Mouse (Mus musculus): ENCODE results near the gene C1rb.
"Not testable (repeated sequence)": the region's sequence is repeated elsewhere in the genome, so short reads cannot be mapped to it uniquely, and the experiment has no call there.

The C1rb gene

DNA sequence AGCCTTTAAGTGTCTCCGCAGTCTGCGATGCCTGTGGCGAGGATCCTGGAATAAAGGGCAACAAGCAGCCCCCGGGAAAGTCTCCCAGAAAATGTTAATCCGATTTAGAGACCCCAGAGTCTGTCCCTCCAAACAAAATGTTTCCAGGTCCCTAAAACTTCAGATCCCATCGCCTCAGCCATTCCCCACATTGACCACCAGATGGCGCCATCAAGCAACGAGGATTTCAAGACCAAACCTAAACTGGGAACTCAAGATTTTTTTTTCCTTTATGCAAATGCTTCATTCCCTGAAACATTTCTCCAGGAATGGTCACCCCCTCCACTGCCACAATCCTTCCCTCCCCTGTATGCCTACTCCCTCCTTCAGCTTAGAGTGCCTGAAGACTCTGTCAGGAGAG, at the start of gene C1rb:
Gene C1rb, plus strand, starts transcription at position 269 of the 400 bp plus-strand sequence.
- DNase-seq (ENCODE audit: extremely low read depth, insufficient read length, low spot score): no peak

DNA sequence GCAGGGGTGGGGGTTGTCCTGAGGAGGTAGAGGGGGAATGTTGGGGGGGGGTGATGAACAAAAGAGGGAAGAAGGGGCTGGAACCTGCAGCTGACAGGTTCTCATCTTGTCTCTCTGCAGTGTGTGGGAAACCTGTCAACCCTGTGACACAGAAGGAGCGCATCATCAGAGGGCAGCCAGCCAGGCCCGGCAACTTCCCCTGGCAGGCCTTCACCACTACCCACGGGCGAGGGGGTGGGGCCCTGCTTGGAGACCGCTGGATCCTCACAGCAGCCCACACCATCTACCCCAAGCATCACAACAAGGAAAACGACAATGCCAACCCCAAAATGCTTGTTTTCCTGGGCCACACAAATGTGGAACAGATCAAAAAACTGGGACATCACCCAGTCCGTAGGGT, 48.0 kb upstream of the C1rb start:
- not testable (repeated sequence) for DNase-seq (ENCODE audit: extremely low read depth, insufficient read length, low spot score)

GRCm38 (mm10) chr6:124527881-124528280, 42.2 kb upstream of the C1rb start:
- no peak for DNase-seq (ENCODE audit: extremely low read depth, insufficient read length, low spot score)

DNA sequence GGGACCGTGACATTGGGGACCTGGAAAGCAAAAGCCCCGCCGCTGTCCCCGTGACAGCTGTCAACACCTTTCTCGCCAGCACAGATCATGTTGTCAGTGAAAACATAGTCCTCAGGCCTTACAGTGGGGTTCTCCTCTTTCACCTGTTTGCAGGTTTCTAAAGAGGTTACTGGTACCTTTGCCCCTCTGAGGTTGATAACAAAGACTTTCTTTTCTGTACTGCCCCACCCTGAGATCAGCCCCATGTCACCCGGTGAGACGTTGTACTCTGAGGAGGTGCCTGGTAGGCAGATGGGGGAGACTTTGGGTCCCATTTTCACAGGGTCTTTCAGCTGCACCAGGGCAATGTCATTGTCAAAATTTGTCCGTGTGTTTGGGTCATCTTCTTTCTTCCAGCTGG, 39.0 kb upstream of the C1rb start:
- DNase-seq (ENCODE audit: extremely low read depth, insufficient read length, low spot score): no peak

DNA sequence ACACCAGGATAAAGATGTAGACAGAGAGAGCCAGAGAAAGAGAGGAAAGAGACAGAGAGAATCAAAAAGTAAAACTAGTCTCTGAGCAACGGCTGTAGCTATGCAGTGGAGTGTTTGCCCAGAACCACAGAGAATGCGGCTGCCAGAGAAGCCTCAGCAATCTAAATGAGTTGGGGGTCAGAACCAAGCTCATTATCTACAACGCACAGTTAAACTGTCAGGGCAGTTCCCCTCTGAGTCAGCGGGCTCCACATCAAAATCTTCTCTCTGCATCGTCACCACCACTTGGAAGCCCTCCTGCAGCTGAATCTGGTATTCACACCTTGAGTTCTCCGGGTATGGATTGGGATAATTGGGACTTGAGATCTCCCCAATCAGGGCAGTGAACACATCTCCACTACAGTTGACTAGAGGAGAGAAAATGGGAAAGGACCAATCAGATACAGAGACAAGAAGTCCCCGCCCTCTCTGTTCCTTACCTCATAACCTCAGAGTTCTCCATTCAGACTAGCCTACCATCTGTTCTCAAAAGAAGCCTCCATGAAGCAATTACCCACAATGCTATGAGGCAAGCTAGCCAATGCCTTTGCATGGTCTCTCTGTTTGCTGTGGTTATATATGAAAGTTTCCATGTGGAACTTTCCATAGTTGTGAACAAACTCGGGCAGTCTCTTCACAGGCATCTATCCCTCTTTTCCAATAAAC, 33.8 kb upstream of the C1rb start:
- not testable (repeated sequence) for DNase-seq (ENCODE audit: extremely low read depth, insufficient read length, low spot score)

DNA sequence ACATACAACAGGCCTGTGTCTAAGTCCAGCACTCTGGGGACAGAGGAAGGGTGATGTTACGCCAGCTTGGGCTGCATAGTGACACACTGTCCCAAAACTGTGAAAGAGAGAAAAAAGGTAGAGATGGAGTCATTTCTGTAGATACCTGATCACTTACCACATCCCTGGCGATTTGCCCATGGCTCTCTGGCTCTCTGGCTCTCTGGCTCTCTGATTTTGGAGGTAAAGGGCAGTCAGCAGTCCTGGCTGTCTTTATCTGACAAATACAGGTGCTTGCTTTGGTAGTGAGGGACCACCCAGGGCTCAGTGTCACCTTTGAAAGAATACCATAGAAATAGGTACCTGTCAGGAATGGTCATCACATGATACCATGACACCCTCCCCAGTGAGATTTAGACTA, 28.9 kb upstream of the C1rb start:
- not testable (repeated sequence) for DNase-seq (ENCODE audit: extremely low read depth, insufficient read length, low spot score)

GRCm38 (mm10) chr6:124542284-124542683, 27.8 kb upstream of the C1rb start, which contains the start of gene C1s1:
TSS of gene C1s1 (minus strand) at chr6:124542359.
- DNase-seq (ENCODE audit: extremely low read depth, insufficient read length, low spot score): peak; percentile 51

- DNase-seq (ENCODE audit: extremely low read depth, insufficient read length, low spot score): peak; percentile 29
These were observed 25.6 kb upstream of the C1rb start for GRCm38 (mm10) chr6:124544466-124544865.

- DNase-seq (ENCODE audit: extremely low read depth, insufficient read length, low spot score): no peak
These were observed 24.7 kb upstream of the C1rb start for GRCm38 (mm10) chr6:124545425-124545824.

GRCm38 (mm10) chr6:124547979-124548378, 22.1 kb upstream of the C1rb start:
- DNase-seq (ENCODE audit: extremely low read depth, insufficient read length, low spot score): not testable (repeated sequence)

GRCm38 (mm10) chr6:124549023-124549550, 21.0 kb upstream of the C1rb start:
- no peak for DNase-seq (ENCODE audit: extremely low read depth, insufficient read length, low spot score)

DNA sequence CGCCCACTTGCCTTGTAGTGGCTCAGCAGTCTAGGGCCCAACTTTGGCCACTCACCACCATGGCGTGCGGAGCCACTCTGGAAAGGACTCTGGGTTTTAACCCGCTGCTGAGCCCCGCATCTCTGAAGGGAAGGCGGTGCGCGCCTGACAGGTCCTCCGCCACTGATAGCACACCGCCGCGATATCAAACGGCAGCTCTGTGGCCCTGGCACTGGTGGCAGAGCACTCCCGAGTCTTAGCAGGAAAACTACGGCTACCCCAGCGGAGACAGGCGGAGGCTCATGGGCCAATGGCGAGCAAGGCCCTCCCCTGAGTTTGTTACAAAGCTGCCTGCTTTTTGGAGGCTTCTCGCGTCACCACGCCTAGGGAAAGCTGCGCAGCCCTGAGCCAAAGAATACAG, 17.3 kb upstream of the C1rb start:
- DNase-seq (ENCODE audit: extremely low read depth, insufficient read length, low spot score): no peak

DNA sequence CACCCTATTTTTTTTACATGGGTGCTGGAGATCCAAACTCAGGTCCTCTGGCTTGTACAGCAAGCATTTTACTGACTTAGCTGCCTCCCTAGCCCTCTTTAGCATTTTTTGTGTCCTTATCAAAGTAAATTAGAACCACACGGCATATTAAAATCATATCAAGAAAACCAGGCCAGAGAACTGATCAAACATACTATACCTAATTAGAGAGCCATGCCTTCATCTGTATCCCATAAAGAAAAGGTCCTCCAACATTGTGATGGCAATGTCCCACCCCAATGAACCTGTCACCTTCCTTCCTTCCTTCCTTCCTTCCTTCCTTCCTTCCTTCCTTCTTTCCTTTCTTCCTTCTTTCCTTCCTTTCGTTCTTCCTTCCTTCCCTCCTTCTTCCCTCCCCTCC, 14.1 kb upstream of the C1rb start:
- DNase-seq (ENCODE audit: extremely low read depth, insufficient read length, low spot score): not testable (repeated sequence)

DNA sequence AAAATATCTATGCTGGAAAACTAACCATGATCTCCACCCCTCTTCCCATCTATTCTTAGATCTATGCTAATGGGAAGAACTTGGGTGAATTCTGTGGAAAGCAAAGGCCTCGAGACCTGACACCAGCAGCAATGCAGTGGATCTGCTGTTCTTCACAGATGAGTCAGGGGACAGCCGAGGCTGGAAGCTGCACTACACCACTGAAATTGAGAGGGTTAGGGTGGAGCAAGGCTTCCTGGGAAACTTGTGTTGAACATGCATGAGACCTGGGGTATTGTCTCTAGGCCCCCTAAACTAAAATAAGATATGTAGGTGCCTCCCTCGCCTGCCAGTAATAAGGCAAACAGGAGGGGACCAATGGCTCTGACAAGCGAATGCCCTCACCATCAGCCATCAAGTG, 8.9 kb upstream of the C1rb start:
- not testable (repeated sequence) for DNase-seq (ENCODE audit: extremely low read depth, insufficient read length, low spot score)

DNA sequence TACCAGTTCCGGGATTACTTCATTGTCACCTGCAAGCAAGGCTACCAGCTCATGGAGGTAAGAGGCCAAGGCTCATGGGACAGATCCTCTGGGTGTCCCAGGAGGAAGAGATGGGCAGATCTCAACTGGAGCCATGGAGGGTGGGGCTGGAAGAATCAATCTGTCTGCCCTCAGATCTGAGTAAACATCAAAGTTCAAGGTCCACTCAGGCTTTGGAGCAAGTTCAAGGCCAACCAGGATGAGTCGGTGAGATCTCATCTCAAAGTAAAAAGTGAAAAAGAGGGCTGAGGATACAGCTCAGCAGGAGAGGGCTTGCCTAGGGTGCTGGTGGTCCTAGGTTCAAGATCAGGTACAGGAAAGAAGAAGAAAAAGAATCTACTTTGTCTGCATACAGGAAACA, 8.5 kb upstream of the C1rb start:
- DNase-seq (ENCODE audit: extremely low read depth, insufficient read length, low spot score): not testable (repeated sequence)

- not testable (repeated sequence) for DNase-seq (ENCODE audit: extremely low read depth, insufficient read length, low spot score)
These were observed 5.1 kb downstream of the C1rb start for GRCm38 (mm10) chr6:124575155-124575678.

DNA sequence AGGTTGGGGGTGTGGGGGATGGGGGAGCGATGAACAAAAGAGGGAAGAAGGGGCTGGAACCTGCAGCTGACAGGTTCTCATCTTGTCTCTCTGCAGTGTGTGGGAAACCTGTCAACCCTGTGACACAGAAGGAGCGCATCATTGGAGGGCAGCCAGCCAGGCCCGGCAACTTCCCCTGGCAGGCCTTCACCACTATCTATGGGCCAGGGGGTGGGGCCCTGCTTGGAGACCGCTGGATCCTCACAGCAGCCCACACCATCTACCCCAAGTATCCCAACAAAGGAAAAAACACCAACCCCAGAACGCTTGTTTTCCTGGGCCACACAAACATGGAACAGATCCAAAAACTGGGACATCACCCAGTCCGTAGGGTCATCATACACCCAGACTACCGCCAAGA, 10.1 kb downstream of the C1rb start:
- DNase-seq (ENCODE audit: extremely low read depth, insufficient read length, low spot score): not testable (repeated sequence)

- DNase-seq (ENCODE audit: extremely low read depth, insufficient read length, low spot score): no peak
These were observed 12.1 kb downstream of the C1rb start for GRCm38 (mm10) chr6:124582231-124582630.

DNA sequence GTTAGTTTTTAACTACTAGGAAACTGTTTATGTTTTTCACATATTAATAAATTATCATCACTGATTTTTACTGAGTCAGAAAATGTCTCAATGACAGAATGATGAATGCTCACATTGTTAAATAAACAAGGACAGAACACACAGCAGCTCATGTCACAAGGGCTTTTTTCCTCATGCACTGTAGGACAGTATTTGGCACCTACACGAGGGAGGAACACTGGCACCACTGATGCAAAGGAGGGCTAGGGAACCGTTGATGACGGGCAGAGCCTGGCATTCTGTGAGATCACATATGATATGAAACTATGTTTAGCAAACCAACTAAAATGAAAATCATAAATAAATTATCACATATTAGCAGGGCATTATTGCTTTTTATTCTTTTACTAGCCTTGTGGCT, 14.8 kb downstream of the C1rb start:
- DNase-seq (ENCODE audit: extremely low read depth, insufficient read length, low spot score): no peak

GRCm38 (mm10) chr6:124585761-124586160, 15.7 kb downstream of the C1rb start:
- no peak for DNase-seq (ENCODE audit: extremely low read depth, insufficient read length, low spot score)

- no peak for DNase-seq (ENCODE audit: extremely low read depth, insufficient read length, low spot score)
These were observed 16.2 kb downstream of the C1rb start for GRCm38 (mm10) chr6:124586266-124586665.

DNA sequence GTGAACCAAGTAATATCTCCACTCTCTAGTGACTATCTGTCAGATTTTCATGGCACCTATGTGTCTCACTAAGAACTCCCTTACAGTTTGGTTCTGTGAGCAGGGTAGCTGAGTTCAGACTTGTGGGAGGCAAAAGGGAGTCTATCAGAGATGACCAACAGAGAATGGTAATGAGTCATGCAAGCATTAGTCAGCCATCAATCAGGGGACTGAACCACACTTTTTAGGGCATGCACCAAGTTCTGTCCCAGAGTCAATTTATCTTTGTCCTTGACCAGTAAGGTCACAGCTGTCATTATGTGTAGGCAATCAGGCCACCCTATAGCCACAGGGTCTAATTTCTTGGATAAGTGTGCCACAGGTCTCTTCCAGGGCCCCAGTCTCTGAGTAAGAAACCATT, 18.7 kb downstream of the C1rb start:
- DNase-seq (ENCODE audit: extremely low read depth, insufficient read length, low spot score): peak; percentile 18

Measured in 3134 (cell line).